Mouse (Mus musculus): Measurements from ENCODE around the gene Bnip3.

Bnip3 gene

GRCm38 (mm10) chr7:138845111-138845510, 64.2 kb downstream of the Bnip3 start:
- no peak for DNase-seq (ENCODE audit: low spot score in 2 of 2)

- no peak for DNase-seq (ENCODE audit: low spot score in 2 of 2)
Observed at GRCm38 (mm10) chr7:138843421-138843820, 65.9 kb downstream of the Bnip3 start.

GRCm38 (mm10) chr7:138841436-138842151, 67.7 kb downstream of the Bnip3 start:
- DNase-seq (ENCODE audit: low spot score in 2 of 2): no peak
